Mouse (Mus musculus) heart, postnatal 0 days (tissue): ENCODE data around the gene B230118H07Rik. TPM values are rescaled to one million over a fixed set of nuclear protein-coding genes. Genes with fewer than 3 reads are reported as not detected.
A peak's percentile ranks its signal among the peaks of the same experiment; 100 is the strongest.

Experiments
- ATAC-seq: fragments of 200-750 bp; cut with Nextera tagmentation; 2 replicates; pipeline ENCODE4 v1.8.0; 2017; ENCODE audit warnings: low read depth, moderate number of reproducible peaks, moderate library complexity; ENCODE audit not compliant: insufficient read depth
- DNase-seq: peaks from one replicate; pipeline ENCODE4 v3.0.0-alpha.2; 2016; ENCODE audit warnings: low spot score
- H3K27ac ChIP-seq: fragments of 300-500 bp; sonication (generic); 2 replicates; pipeline ENCODE4 v1.5.1; 2014; ENCODE audit warnings: low read depth, mild to moderate bottlenecking
- H3K27me3 ChIP-seq: fragments of 300-500 bp; sonication (generic); 2 replicates; pipeline ENCODE4 v1.6.1; 2014; ENCODE audit warnings: low read length, mixed read lengths; ENCODE audit not compliant: control insufficient read depth, insufficient read depth
- H3K36me3 ChIP-seq: fragments of 300-500 bp; sonication (generic); replicated peaks from 2 replicates; pipeline ENCODE4 v1.6.1; 2014; ENCODE audit warnings: low read length, mixed read lengths; ENCODE audit not compliant: control insufficient read depth, insufficient read depth
- H3K4me1 ChIP-seq: fragments of 300-500 bp; sonication (generic); 2 replicates; pipeline ENCODE4 v1.6.1; 2014; ENCODE audit warnings: antibody characterized with exemption; ENCODE audit not compliant: control insufficient read depth, insufficient read depth
- H3K4me2 ChIP-seq: fragments of 300-500 bp; sonication (generic); 2 replicates; pipeline ENCODE4 v1.6.1; 2014; ENCODE audit warnings: low read depth, mild to moderate bottlenecking, low read length, moderate library complexity
- H3K4me3 ChIP-seq: fragments of 300-500 bp; sonication (generic); 2 replicates; pipeline ENCODE4 v1.5.1; 2014; ENCODE audit warnings: low read depth, low read length
- H3K9ac ChIP-seq: fragments of 300-500 bp; sonication (generic); replicated peaks from 2 replicates; pipeline ENCODE4 v1.6.1; 2014; ENCODE audit warnings: low read depth, low read length, mixed read lengths
- H3K9me3 ChIP-seq: fragments of 300-500 bp; sonication (generic); replicated peaks from 2 replicates; pipeline ENCODE4 v1.6.1; 2016; ENCODE audit warnings: low read length; ENCODE audit not compliant: control insufficient read depth
- CTCF ChIP-seq: IDR thresholded peaks from 2 replicates; pipeline ENCODE4 v1.5.1; 2016; ENCODE audit warnings: antibody characterized with exemption, control low read depth, low read depth
- EP300 ChIP-seq: IDR thresholded peaks from 2 replicates; pipeline ENCODE4 v1.6.1; 2016; ENCODE audit warnings: antibody characterized with exemption, low read depth
- WGBS: fragments of 180-500 bp; shearing (Covaris S2); extraction: QIAGEN DNeasy Blood & Tissue Kit; methylation state at CpG from one replicate; pipeline ENCODE4 v1.1.7; 2014; 5-methylcytosine and 5-hydroxymethylcytosine counted together
- polyA plus RNA-seq: library from polyadenylated mRNA; unstranded; fragments of >200 nt; fragmentation: Nextera tagmentation; extraction: Ambion mirVana; gene quantifications from 2 replicates; pipeline ENCODE4 v1.2.1, GENCODE M21; 2015
- total RNA-seq: library from RNA; depleted of rRNA; stranded (reverse); fragments of >200 nt; gene quantifications from 2 replicates; pipeline ENCODE4 v1.2.3, GENCODE M21; 2014; ENCODE audit warnings: low replicate concordance

Gene B230118H07Rik
- total and polyA plus RNA-seq, 2 experiments from 2014 or later = 17.3 to 85.5 TPM

GRCm38 (mm10) chr2:101688011-101688410 is 38.7 kb upstream of the B230118H07Rik start:
- DNase-seq (no peak), ATAC-seq (no peak)
- no peak overlapping the region for H3K27ac ChIP-seq
- no peaks in the 10 kb centered on the region for H3K27me3 ChIP-seq
- no peak overlapping the region for H3K4me3 ChIP-seq
- TF ChIP-seq EP300 = no peak
- no peak for TF ChIP-seq CTCF
- no peak overlapping the region for H3K4me2 ChIP-seq
- H3K4me1 ChIP-seq = no peaks in the 10 kb centered on the region
- peaks cover 68% of the 10 kb centered on the region for H3K36me3 ChIP-seq
- no peak overlapping the region for H3K9ac ChIP-seq
- H3K9me3 ChIP-seq = no peaks in the 10 kb centered on the region
- WGBS = 93% methylated on average over 5 of the region's 5 CpGs

GRCm38 (mm10) chr2:101684421-101684820 is 35.1 kb upstream of the B230118H07Rik start:
- no peak overlapping the region for H3K4me3 ChIP-seq
- WGBS = 80% methylated on average over 12 of the region's 12 CpGs
- H3K4me1 ChIP-seq = peaks cover 3% of the 10 kb centered on the region; the same call in 1 of the 2 replicates
- H3K9ac ChIP-seq = no peak overlapping the region
- no peak for DNase-seq
- no peak overlapping the region for H3K27ac ChIP-seq
- H3K27me3 ChIP-seq = no peaks in the 10 kb centered on the region
- TF ChIP-seq CTCF = no peak
- no peak for TF ChIP-seq EP300
- no peak overlapping the region for H3K4me2 ChIP-seq
- H3K36me3 ChIP-seq = peaks cover 42% of the 10 kb centered on the region
- ATAC-seq = no peak
- no peaks in the 10 kb centered on the region for H3K9me3 ChIP-seq

GRCm38 (mm10) chr2:101679164-101679784 is 29.9 kb upstream of the B230118H07Rik start:
- 6% methylated on average over 15 of the region's 15 CpGs for WGBS

GRCm38 (mm10) chr2:101678236-101679021 is 29.1 kb upstream of the B230118H07Rik start, which contains the start of gene Traf6:
Gene Traf6, plus strand, starts transcription at chr2:101678429.
- H3K27ac ChIP-seq = peak within 1 kb of the TSS; percentile 63
- H3K36me3 ChIP-seq = no peaks in the 10 kb centered on the region
- no peaks in the 10 kb centered on the region for H3K9me3 ChIP-seq
- DNase-seq (peak; percentile 80), ATAC-seq (peak; percentile 96)
- TF ChIP-seq EP300 (no peak), CTCF (peak; percentile 82)
- H3K4me2 ChIP-seq = peak within 1 kb of the TSS; percentile 89
- H3K27me3 ChIP-seq = no peaks in the 10 kb centered on the region
- H3K9ac ChIP-seq = peak within 1 kb of the TSS; percentile 85
- peaks cover 7% of the 10 kb centered on the region; the same call in 1 of the 2 replicates for H3K4me1 ChIP-seq
- H3K4me3 ChIP-seq = peak within 1 kb of the TSS; percentile 88
- WGBS = under 1% methylated on average over 62 of the region's 68 CpGs

More at GRCm38 (mm10) chr2:101679164-101679784, 29.9 kb upstream of the B230118H07Rik start:
- H3K27ac ChIP-seq = no peak overlapping the region
- H3K9me3 ChIP-seq = no peaks in the 10 kb centered on the region
- ATAC-seq (no peak), DNase-seq (peak; percentile 10)
- H3K36me3 ChIP-seq = peaks cover under 1% of the 10 kb centered on the region
- peak overlapping the region; percentile 89 for H3K4me2 ChIP-seq
- TF ChIP-seq EP300 (no peak), CTCF (no peak)
- H3K27me3 ChIP-seq = no peaks in the 10 kb centered on the region
- peak overlapping the region; percentile 85 for H3K9ac ChIP-seq
- peaks cover 7% of the 10 kb centered on the region; the same call in 1 of the 2 replicates for H3K4me1 ChIP-seq
- H3K4me3 ChIP-seq = peak overlapping the region; percentile 88

GRCm38 (mm10) chr2:101673547-101673946 is 24.2 kb upstream of the B230118H07Rik start:
- no peak overlapping the region for H3K9ac ChIP-seq
- ATAC-seq (no peak), DNase-seq (no peak)
- TF ChIP-seq EP300 (no peak), CTCF (no peak)
- H3K4me1 ChIP-seq = no peaks in the 10 kb centered on the region
- no peak overlapping the region for H3K27ac ChIP-seq
- H3K36me3 ChIP-seq = no peaks in the 10 kb centered on the region
- H3K9me3 ChIP-seq = no peaks in the 10 kb centered on the region
- no peak overlapping the region for H3K4me2 ChIP-seq
- H3K4me3 ChIP-seq = no peak overlapping the region
- WGBS = 50% methylated on average over 3 of the region's 3 CpGs
- H3K27me3 ChIP-seq = no peaks in the 10 kb centered on the region
